Mouse (Mus musculus) heart, postnatal 14 days (tissue): ENCODE data around the gene Erbb4. TPM values are rescaled to one million over a fixed set of nuclear protein-coding genes. Genes with fewer than 3 reads are reported as not detected.

ENCODE experiments used
- DNase-seq, 2 experiments: peaks; one replicate each; pipeline ENCODE4 v3.0.0; 2021 to 2022
- intact Hi-C: fragments of 180-260 bp; cut with DNase I; formaldehyde crosslinking; loops from one replicate; pipeline ENCODE4 v1.15.1; 2025
- total RNA-seq, 2 experiments: library from RNA; stranded (reverse); gene quantifications; 2 replicates each; pipeline ENCODE4 v1.2.3; 2021

The Erbb4 gene
- total RNA-seq, 2 experiments from 2014 or later, result 15.0 to 17.0 TPM

DNA sequence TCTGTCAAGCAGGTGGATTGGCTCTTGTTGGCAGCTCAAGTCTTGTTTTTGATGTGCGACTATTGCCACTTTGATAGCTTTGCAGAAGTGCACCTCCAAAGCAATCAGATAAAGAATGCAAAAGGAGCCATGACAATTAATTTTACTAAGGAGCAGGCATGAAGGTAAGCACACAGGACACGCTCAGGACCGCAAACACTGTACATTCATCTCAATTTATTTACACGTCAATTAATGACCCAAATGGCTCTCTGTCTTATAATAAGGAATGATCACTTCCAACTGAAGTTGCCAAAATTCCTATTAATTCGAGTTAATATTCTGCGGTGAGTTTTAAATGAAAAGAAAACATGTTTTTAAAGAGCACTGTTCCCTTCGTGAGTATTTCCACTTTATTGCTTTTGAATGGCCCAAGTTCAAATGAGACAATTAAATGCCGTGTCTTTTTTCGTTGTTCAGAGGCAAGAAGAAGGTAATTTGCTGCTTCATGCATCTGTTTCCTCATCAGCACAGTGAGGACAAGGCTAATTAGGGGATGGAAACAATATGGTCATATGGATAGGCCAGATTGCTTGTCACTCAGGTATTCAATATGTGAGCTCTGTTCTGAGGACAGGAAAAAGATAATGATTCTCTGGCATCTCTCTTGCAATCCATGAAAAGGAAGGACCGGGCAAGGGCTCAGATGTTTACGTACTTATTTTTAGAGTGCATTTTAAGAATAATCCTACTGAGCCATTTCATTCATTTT, 61.5 kb downstream of the Erbb4 start:
- DNase-seq, result no peak
- intact Hi-C loops, result no loop called here

DNA sequence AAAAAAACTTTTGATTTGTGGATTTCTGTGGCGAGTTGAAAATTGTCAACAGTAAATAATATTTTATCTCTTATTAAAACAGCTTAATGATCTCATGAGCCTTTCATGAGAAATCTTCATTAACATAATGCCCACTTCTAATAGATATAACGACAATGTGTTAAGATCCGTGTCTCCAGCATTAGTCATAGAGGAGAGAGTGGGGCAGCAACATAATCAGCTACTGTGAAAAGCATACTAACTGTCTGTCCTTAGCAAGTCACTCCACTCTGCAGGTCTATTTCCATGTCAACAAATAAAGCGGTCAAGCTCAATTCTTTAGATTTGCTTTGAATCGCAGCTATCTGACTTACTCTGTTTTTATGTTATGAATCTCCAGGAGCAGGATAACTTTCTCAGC, 80.0 kb downstream of the Erbb4 start:
- intact Hi-C loops, result no loop called here
- no peak for DNase-seq

DNA sequence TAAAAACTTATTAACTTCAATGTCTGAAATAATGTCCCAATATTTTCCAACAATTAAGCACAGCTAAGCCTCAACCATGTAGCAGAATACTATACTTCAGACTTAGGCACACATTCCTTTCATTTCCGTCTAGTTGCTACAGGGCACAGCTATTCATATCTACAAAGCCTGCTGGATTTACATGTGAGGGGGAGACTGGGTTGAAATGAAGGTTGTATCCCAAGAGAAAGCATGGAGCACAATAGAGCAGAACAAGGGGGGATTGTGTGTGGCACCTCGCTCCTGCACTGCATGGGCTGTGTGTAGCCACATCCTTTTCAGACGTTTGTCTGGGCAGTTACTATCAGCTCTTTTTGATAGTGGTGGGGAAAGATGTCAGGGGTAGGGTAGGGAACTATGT, 83.0 kb downstream of the Erbb4 start:
- intact Hi-C loops, result no loop called here
- DNase-seq, result peak in 1 of 2 experiments; percentile 1

DNA sequence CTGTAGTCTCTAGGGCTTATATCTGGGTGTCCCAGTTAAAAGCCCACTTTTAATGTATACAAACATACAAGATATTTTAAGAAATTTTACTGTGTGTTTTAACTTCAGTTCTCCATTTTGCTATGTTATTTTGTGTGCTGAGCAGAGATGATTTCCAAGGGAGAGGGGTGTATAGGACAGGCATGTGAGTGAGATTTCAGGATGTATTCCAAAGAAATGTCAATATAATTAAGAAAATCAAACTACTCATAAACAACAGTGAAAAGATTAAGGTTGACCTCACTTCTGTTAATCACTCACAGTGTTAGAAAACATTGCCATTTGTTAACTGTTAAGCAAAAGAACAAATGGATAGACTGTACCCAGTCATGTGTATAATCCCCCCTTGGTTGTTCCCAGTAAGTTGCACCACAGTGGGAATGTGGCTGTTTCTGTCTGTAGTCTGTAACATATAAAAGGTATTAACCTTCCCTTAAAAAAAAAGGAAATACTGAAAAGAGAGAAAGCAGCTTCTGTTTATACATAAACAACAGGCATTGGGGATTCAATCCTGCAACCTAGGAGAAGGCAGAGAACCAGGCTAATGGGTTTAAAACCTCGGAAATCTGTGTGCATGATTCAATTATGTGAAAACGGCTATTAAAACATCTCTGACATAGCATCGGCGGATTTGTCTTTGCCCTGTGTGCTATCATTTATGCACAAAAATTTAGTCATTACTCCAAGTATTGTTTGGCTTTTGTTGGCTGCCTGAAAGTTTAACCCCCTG, 84.5 kb downstream of the Erbb4 start:
- intact Hi-C loops, result no loop called here
- no peak for DNase-seq

DNA sequence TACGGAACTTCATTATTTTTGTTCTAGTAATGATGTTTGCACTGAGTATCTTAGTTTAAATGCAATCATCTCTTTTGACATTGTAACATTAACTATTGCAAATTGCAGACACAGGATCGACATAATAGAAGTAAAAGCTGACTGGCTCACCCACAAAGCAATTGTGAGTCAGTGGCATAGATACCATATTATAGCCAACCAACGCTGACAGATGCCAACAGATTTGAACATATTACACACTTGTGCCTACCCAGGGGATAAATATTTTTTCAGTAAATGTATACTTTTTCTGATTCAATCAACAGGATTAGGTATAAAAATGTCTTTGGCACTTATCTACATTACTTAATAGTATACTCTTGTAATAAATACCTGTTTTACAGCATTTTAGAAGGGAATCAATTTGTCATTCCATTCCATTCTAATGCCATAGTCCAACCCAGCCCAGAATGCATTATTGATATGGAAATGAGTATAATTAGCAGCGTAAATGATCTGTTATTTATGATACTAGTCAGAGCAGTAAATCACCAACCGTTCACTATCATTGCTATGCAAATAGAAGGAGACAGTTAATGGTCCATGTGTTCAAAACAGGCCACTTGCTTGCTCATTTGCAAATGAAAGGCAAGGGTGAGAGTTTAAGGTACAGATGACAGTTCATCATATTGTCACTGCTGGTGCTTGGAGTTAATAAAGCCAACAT, 97.9 kb downstream of the Erbb4 start:
- DNase-seq, result no peak
- intact Hi-C loops, result no loop called here

DNA sequence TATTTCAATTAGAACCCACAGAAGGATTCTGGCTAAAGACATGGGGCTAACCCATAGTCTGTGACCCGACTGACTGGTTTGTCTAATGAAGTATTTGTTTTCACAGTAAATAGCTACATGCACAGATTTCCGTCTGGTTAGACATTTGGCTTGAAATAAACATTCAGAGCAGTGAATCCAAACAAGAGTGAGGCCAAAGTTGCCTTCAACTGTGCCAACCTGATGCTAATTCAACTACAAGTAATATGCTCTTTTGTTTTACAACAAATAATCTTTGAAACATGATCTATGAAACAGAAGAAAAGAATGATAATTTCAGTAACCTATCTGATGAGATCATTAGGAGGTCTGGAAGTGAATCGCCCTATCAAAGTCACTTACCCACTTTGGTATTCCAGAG, 106.5 kb downstream of the Erbb4 start:
- intact Hi-C loops, result no loop called here
- no peak for DNase-seq

DNA sequence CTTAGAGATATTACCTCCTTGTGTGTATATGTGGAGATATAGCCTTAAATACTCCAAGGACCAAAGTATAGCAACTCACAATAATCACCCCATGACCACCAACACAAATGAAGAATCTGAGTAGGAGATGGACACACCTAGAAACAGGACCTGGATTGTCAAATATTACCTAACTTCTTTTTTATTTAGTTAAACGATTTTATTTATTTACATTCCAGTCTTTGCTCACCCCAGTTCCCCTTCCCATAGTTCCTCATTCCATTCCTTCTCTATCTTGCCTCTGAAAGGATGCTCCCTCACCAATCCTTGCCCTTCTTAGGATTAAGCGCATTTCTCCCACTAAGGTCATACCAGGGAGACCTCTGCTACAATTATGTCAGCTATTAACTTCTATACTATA, 128.6 kb downstream of the Erbb4 start:
- intact Hi-C loops, result loop anchor here (10.0 kb wide), 1 partner anchor 126 kb away; the partner anchor contains the start of gene Erbb4
- DNase-seq, result no peak

DNA sequence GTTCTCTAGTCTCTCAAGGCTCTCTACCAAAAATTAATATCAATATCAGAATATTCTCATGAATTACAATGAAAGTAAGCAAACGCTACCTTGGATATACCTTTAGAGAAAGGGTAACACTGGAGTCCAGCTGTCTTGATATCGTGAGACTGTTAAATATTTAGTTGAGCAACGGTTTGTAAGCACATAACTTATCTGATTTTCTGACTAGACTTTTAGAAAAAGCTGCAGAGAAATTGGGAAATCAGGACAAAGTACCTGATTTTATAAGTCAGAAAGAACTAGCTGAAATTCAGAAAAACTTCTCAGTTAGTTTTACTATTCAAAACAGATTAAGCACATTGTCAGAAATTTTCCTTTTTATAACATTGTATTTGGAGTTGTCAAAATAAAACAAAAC, 129.3 kb downstream of the Erbb4 start:
- intact Hi-C loops, result loop anchor here (10.0 kb wide), 1 partner anchor 126 kb away; the partner anchor contains the start of gene Erbb4
- DNase-seq, result no peak

DNA sequence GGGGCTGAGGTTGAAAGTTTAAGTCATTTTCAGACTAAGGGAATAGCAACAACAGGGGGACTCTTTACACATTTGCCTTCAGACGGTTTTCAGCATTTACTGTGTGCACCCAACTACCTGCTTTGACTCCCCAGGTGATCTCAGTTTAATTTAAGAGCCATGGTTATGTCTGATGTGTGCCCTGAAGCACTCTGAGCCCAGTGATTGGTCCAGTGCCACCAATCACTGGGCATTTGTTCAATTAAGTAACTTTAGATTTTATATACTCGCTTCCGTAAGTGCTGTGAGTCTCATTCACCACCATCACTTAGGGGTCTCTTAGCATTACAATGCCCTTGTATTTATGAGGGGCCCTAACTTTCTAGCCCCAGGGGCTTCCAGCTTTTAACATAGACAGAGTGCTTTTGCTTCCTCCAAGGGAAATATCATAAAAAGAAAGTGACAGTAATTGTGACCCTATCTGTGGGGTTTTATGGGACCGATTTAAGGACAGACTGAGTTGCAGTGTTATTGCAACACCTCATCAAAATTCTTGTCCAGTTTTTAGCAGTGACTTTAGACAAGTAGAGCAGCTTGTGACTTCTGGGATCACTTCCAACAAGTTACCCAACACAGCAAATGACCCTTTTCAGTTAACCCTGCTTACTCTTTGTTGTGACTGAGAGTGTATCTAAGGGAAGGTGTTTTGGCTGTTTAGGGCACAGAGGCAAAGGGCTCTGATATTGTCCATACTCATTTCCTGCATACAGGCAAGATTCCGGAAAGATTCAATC, 134.3 kb downstream of the Erbb4 start:
- DNase-seq, result peak in 1 of 2 experiments; percentile 47
- intact Hi-C loops, result loop anchor here (10.0 kb wide), 1 partner anchor 131 kb away; the partner anchor contains the start of gene Erbb4

DNA sequence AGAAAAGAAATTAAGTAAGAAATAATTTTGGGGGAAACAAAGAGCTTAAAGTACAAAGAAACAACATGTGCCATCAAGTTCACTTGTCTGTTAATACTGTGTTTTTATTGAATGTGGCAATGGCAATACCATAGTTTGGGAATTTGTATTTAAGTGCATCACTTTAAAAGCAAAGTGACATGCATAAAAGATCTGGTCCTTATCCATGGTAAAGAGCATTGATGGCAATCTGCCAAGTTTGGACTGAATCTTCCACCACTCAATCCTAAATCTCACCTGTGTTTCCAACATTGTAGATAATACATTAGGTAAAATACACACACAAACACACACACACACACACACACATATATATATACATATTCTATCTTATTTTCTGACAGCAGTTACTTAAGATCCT, 143.7 kb downstream of the Erbb4 start:
- intact Hi-C loops, result no loop called here
- DNase-seq, result no peak

DNA sequence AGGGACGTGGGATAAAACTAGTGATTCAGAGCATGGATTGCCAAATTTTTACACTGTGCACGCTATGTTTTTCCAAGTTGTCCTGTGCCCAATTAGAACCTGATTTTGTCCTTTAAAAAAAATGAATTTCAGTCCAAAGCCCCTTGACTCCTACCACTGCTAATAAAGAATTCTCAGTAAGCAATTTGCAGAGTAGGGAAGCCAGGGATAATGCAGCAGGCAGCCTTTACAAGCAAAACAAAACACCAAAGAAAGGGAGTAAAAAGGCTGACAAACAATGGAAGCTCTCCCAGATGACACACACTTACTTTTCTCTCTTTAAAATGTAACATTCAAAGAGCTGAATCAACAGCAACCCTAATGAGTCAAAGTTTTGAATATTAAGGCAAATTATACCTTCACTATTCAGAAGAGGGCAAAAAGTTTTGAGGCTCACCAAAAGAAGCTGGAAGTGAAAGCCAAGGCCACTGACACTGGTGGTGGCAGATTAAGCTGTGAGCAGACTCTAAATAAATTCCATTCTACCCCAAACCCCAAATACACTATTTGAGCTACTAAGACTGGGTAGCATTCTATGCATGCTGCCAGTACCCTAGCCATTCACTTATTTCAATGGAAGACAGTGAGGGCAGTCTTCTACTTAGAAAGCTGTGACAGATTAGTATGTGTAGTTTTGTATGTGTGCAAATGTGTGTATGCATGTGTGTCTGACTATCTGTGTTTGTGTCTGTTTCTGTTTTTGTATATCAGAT, 146.3 kb downstream of the Erbb4 start:
- intact Hi-C loops, result no loop called here
- no peak for DNase-seq

DNA sequence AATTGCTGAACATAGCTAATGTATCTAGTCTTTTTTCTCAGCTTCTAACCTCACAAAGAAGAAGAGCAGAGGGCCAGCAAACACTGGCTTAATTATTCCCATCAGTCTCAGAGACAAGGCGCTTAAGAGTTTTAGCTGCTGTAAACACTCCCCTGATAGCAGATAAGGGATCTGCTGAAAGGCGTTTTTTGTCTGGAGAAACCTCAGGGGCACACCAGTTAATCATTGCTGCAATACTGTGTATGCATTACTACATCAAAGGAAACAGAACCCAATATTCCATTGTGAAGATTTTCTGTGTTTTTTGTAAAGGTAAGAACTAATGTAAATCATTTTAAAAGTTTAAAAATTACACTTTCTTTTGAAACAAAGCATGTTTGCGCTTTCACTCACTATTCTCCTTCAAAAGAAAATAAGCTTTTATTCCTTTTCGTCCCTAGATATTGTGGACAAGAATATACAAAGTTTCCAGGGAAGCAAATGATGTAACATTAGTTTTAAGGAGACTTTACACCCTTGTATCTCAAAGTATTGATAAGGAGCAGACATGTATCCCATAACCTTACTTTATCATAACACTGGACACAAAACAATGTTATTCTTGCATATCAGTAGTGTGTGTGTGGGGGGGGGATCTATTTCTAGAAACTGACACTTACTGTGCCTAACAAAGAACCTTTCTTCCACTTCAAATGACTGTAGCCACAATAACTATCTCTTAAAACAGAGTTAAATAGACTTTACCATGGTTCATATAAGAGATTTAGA, 150.9 kb downstream of the Erbb4 start:
- no peak for DNase-seq

DNA sequence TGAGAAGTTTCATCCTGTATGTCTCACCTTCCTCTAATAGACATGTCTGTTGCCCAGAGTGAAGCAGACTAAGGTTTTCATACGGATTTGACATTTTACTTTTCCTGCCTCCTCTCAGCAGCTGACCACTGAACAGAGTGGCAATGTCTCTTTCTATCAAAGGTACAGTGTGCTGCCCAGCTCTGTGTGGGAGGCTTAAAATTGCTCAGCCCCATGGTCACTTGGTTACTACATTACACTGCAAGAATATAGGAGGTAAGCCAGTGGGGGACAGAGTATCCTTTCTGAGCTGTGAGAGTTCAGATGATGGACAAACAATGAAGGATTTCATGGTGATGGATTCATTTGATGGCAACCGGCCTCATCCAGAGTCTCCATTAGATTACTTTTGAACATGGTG, 152.4 kb downstream of the Erbb4 start:
- intact Hi-C loops, result no loop called here
- no peak for DNase-seq

More for the DNA sequence above, 150.9 kb downstream of the Erbb4 start:
- intact Hi-C loops, result no loop called here

DNA sequence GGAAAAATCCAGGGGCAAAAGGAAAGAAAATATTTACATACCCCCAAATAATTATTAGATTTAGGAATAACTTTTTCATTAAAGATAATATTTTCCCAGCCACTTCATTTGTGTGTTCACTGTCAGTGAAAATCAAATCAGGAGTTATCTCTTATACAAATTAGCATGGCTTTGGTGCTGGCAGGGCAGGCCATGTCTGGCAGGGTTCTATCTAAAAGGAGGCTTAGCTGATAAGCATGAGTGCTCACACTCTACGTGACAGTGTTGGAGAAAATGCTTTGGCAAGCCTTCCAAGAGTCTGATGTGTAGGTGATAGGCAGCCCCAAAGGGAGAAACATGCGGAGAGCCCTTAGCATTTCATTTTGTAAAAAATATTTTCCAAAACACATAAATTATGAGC, 164.7 kb downstream of the Erbb4 start:
- DNase-seq, result no peak
- intact Hi-C loops, result no loop called here

DNA sequence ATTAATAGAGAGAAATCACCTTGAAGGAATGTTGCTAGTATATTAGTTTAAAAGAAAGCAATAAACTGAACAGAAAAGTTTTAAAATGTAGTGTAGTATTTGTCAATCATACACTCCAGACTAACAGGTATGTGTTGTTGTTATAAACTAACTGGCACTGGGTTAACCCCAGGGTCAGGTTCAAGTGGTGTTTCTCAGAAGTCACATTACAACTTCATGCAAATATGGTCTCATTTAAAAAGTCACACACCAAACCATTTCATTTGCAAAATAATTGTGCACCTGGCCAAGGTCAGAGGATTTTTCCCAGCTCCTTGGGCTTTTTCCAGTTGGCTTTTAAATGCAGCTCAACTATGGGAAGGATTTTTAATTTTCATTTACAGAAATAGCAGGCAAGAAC, 173.1 kb downstream of the Erbb4 start:
- no peak for DNase-seq
- intact Hi-C loops, result no loop called here

DNA sequence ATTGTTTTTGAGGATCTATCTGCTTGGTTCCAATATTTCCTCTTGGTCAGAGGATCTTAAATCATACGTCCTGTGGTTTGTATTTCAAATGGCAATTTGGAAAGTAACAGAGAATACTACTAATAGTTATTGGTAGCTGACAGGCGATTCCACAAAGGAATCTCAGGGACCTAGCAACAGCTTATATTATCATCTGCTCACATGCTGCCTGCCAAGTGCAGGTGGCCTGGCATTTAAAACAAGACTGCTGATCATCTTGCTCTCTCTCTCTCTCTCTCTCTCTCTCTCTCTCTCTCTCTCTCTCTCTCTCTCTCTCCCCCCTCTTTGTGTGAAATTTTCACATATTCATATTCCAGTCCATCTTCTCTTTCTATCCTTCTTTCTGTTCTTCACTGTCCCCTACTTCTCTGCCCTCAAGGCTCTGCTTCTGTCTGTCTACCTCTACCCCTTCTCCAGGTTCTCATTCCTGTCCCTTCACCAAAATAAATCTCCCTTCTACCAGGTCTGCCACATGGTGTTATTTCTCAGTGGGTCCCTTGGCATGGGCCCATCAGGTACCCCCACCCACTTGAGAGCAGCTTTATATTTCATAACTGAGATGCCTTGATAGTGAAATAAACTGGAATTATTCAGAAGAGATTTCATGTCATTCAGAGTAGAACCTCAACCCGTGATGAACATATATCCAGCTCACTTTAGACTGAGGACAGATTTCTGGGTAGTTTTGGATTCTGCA, 174.4 kb downstream of the Erbb4 start:
- no peak for DNase-seq
- intact Hi-C loops, result no loop called here

DNA sequence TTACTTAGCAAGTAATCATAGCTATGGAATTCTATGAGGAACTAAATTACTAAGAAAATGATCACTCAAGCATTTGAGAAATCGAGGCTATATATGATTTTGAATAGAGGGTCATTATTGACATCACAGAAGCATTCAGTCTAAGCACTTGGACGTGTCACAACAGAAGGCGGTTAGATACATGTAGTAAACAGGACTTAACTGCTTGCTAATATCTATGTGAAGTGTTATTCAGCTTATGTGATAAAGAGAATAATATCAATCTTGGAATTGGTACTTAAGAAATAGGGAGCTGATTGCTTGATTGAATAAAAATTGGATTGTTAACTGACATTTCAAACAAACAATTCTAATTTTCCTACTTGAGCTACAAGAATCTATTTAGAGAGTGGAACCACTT, 190.0 kb downstream of the Erbb4 start:
- intact Hi-C loops, result no loop called here
- DNase-seq, result no peak

DNA sequence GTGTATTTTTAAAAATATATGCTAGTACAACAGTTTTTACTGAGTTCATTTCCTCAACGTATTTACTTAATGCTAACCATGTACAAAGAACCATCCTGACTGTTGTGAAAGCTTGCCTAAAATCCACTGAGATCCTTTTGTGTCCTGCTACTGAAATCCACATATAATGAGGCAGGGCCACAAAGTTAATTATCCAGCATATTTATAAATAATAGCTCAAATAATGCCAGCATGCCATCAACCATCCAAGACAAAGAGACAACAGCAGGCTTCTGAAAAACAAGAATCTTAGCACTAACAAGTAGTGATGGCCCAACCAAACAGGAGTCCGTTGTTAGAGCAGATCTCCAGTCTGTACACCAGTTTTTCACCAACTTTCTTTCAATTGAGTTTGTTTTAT, 215.8 kb downstream of the Erbb4 start:
- intact Hi-C loops, result no loop called here
- no peak for DNase-seq
